Mouse (Mus musculus) v-Abl transformed pro-B cells (cell line): ENCODE measurements around the gene Prpf8.

Experiments used
- in situ Hi-C, 2 experiments: fragments of 400-800 bp; cut with MboI; formaldehyde crosslinking; loops; one replicate each; pipeline ENCODE4 v1.15.1; 2025; ENCODE audit not compliant: unreplicated experiment in 2 of 2

The Prpf8 gene

GRCm38 (mm10) chr11:75486601-75487285 is at the start of gene Prpf8:
Gene Prpf8, plus strand, starts transcription at chr11:75486816.
- in situ Hi-C loops = loop anchor here (5.0 to 25.0 kb wide), 3 partner anchors 34 to 299 kb away; partner anchors contain the start of genes Dph1 (in 1 of the 2), Ovca2 (in 1 of the 2), Rtn4rl1 (in 1 of the 2) and Wdr81 (in 1 of the 2)

GRCm38 (mm10) chr11:75438194-75438593 is 48.4 kb upstream of the Prpf8 start:
- in situ Hi-C loops = no loop called here

GRCm38 (mm10) chr11:75438804-75439203 is 47.8 kb upstream of the Prpf8 start:
- in situ Hi-C loops = no loop called here

- in situ Hi-C loops = no loop called here
Observed at GRCm38 (mm10) chr11:75439363-75439762, 47.3 kb upstream of the Prpf8 start, which contains the start of gene Serpinf2. Gene Serpinf2, minus strand, starts transcription at chr11:75439591.

GRCm38 (mm10) chr11:75439951-75440350 is 46.7 kb upstream of the Prpf8 start:
- in situ Hi-C loops = no loop called here

- in situ Hi-C loops = no loop called here
Observed at GRCm38 (mm10) chr11:75441034-75441433, 45.6 kb upstream of the Prpf8 start.

- in situ Hi-C loops = no loop called here
Observed at GRCm38 (mm10) chr11:75441601-75442000, 45.0 kb upstream of the Prpf8 start.

GRCm38 (mm10) chr11:75443711-75444110 is 42.9 kb upstream of the Prpf8 start:
- in situ Hi-C loops = no loop called here

GRCm38 (mm10) chr11:75448575-75448974 is 38.0 kb upstream of the Prpf8 start:
- in situ Hi-C loops = no loop called here

- in situ Hi-C loops = loop anchor here (5.0 kb wide), 3 partner anchors 32 to 43 kb away; partner anchors contain the start of gene Prpf8 (in 1 of the 2)
Observed at GRCm38 (mm10) chr11:75449695-75450094, 36.9 kb upstream of the Prpf8 start.

- in situ Hi-C loops = loop anchor here (5.0 kb wide), 3 partner anchors 33 to 42 kb away; partner anchors contain the start of gene Prpf8 (in 1 of the 2)
Observed at GRCm38 (mm10) chr11:75450304-75450908, 36.2 kb upstream of the Prpf8 start.

- in situ Hi-C loops = loop anchor here (5.0 kb wide), 3 partner anchors 34 to 41 kb away; partner anchors contain the start of gene Prpf8 (in 1 of the 2)
Observed at GRCm38 (mm10) chr11:75450936-75451335, 35.7 kb upstream of the Prpf8 start.

- in situ Hi-C loops = loop anchor here (5.0 kb wide), 3 partner anchors 35 to 40 kb away; partner anchors contain the start of gene Prpf8 (in 1 of the 2)
Observed at GRCm38 (mm10) chr11:75452081-75452480, 34.5 kb upstream of the Prpf8 start.

- in situ Hi-C loops = loop anchor here (5.0 kb wide), 3 partner anchors 34 to 39 kb away; partner anchors contain the start of gene Prpf8 (in 1 of the 2)
Observed at GRCm38 (mm10) chr11:75452812-75453557, 33.6 kb upstream of the Prpf8 start.

GRCm38 (mm10) chr11:75453991-75454930 is 32.4 kb upstream of the Prpf8 start, which contains the start of gene Wdr81:
Gene Wdr81, minus strand, starts transcription at chr11:75454717.
- in situ Hi-C loops = loop anchor here (5.0 kb wide), 3 partner anchors 33 to 38 kb away; partner anchors contain the start of gene Prpf8 (in 1 of the 2)

- in situ Hi-C loops = loop anchor here in 1 of 2 experiments (5.0 kb wide), 3 partner anchors 43 to 117 kb away; no protein-coding TSS in a partner anchor
Observed at GRCm38 (mm10) chr11:75455041-75455736, 31.4 kb upstream of the Prpf8 start.

- in situ Hi-C loops = loop anchor here in 1 of 2 experiments (5.0 kb wide), 3 partner anchors 44 to 116 kb away; no protein-coding TSS in a partner anchor
Observed at GRCm38 (mm10) chr11:75455971-75456370, 30.6 kb upstream of the Prpf8 start.

- in situ Hi-C loops = loop anchor here in 1 of 2 experiments (5.0 kb wide), 3 partner anchors 44 to 116 kb away; no protein-coding TSS in a partner anchor
Observed at GRCm38 (mm10) chr11:75456440-75456871, 30.2 kb upstream of the Prpf8 start.
